Mouse (Mus musculus) frontal cortex, postnatal 25 days (tissue): ENCODE data around the gene Armc9.

ENCODE experiments used
- DNase-seq, 2 experiments: peaks; one replicate each; pipeline ENCODE4 v3.0.0; 2022; ENCODE audit warnings: low spot score in 2 of 2

Gene Armc9

GRCm38 (mm10) chr1:86311467-86312005, 157.0 kb downstream of the Armc9 start:
- no peak for DNase-seq

- DNase-seq, result no peak
Observed at GRCm38 (mm10) chr1:86312269-86312668, 157.7 kb downstream of the Armc9 start.

- no peak for DNase-seq
Observed at GRCm38 (mm10) chr1:86313096-86313771, 158.7 kb downstream of the Armc9 start.

- no peak for DNase-seq
Observed at GRCm38 (mm10) chr1:86313772-86314125, 159.2 kb downstream of the Armc9 start.

GRCm38 (mm10) chr1:86320822-86321413, 166.3 kb downstream of the Armc9 start:
- DNase-seq, result no peak
